Mouse (Mus musculus): ENCODE measurements around the gene Ciart.

- TF ChIP-seq CTCF (IDR thresholded peaks at IDR 0.05; ENCODE audit: low read depth, low read length) (peak; percentile 52), POLR2A (IDR thresholded peaks at IDR 0.05; ENCODE audit: borderline replicate concordance, low read depth, low read length) (no peak)
Observed at GRCm38 (mm10) chr3:95905940-95906492, 24.0 kb upstream of the Ciart start.
